ENCODE assay signal across 25 mouse cellular contexts in the genomic region with DNA sequence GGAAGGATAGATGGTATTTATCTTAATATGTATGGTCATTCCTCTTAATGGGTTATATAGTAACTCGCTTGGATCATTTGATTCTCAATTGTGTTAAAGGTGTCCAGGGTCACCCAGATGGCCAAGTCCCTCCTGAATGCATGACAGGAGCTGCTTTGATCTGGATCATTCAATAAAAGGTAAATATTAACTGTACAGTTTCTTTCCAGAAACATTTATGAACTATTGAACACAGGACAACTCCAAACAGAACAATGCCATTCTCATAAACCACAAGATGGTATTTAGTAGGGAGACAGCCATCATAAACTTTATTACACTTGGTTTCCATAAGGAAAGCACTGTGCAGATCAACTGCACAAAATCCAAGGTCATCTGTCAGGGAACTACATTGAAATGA.
"Had no signal": no experiment of that assay in that cellular context is flagged by ENCODE, and none has a peak within 500 bp of the region (broad histone marks: within the 10 kb centered on the region; RNA-seq: fewer than 3 reads in every experiment).

No protein-coding gene starts in this region.

- H3K4me3 ChIP-seq: heart, adult 2 months; heart, embryonic 10.5 days; heart, embryonic 12.5 days; hindbrain, embryonic 10.5 days; hindbrain, embryonic 12.5 days; left cerebral cortex, adult 2 months; limb, embryonic 13.5 days; limb, embryonic 15.5 days; liver, embryonic 12.5 days had no signal

- H3K9ac ChIP-seq: forebrain, postnatal 0 days; heart, embryonic 12.5 days; hindbrain, embryonic 12.5 days; hindbrain, embryonic 14.5 days; limb, embryonic 13.5 days; limb, embryonic 15.5 days; liver, embryonic 12.5 days; liver, embryonic 14.5 days had no signal

- H3K4me2 ChIP-seq: heart, embryonic 12.5 days; hindbrain, embryonic 12.5 days; hindbrain, embryonic 14.5 days; limb, embryonic 13.5 days; limb, embryonic 15.5 days; liver, embryonic 12.5 days had no signal

- H3K27me3 ChIP-seq: heart, embryonic 12.5 days; hindbrain, embryonic 12.5 days; limb, embryonic 13.5 days; limb, embryonic 15.5 days; liver, embryonic 12.5 days had no signal

- H3K4me1 ChIP-seq: heart, embryonic 10.5 days; heart, embryonic 12.5 days; limb, embryonic 13.5 days; limb, embryonic 15.5 days; liver, embryonic 12.5 days had no signal

- ATAC-seq: forebrain, postnatal 0 days; hindbrain, embryonic 16.5 days; inflammation-experienced regulatory T-cells, adult 6 months; liver, embryonic 12.5 days had no signal

- H3K36me3 ChIP-seq: heart, embryonic 10.5 days; heart, embryonic 12.5 days; hindbrain, embryonic 10.5 days; hindbrain, embryonic 12.5 days; limb, embryonic 13.5 days; limb, embryonic 15.5 days; liver, embryonic 12.5 days had no signal

- H3K27ac ChIP-seq: heart, adult 2 months; heart, embryonic 10.5 days; hindbrain, embryonic 10.5 days; hindbrain, embryonic 12.5 days; hindbrain, embryonic 14.5 days; left cerebral cortex, adult 2 months; limb, embryonic 13.5 days; limb, embryonic 15.5 days; liver, embryonic 12.5 days; liver, embryonic 14.5 days had no signal

- H3K9me3 ChIP-seq: heart, embryonic 10.5 days; heart, embryonic 12.5 days; hindbrain, embryonic 10.5 days; hindbrain, embryonic 12.5 days; limb, embryonic 13.5 days; limb, embryonic 15.5 days; liver, embryonic 12.5 days had no signal

- DNase-seq: forebrain, postnatal 0 days; gastrocnemius, postnatal 14 days; gastrocnemius, postnatal 36 days; heart, adult 2 months; heart, postnatal 10 days; heart, postnatal 4 days; kidney, adult 18-20 months; kidney, adult 8-10 months; kidney, postnatal 10 days; kidney, postnatal 25 days; kidney, postnatal 4 days; layer of hippocampus, adult 9-11 months; left cerebral cortex, postnatal 4 days had no signal
